Mouse (Mus musculus): ENCODE measurements at regions not wholly inside any gene's neighbourhood (a gene's known extent, or its start where the extent isn't known, plus 50 kb on each side); places are given as distances from the start of the nearest gene placed in this dataset.

GRCm38 (mm10) chr13:69182478-69182877, 183.1 kb upstream of the Adcy2 start:
- DNase-seq (ENCODE audit: low spot score) = no peak
- Histone ChIP-seq H3K27me3 (replicated peaks; ENCODE audit: control insufficient read depth, insufficient read depth, low read length) (no peaks in the 10 kb centered on the region), H3K4me3 (ENCODE audit: low read depth, low read length) (no peak overlapping the region), H3K9me3 (replicated peaks; ENCODE audit: control insufficient read depth, low read length) (no peaks in the 10 kb centered on the region), H3K36me3 (ENCODE audit: control insufficient read depth, insufficient read depth, low read length) (no peaks in the 10 kb centered on the region), H3K4me1 (ENCODE audit: control insufficient read depth, insufficient read depth, low read length) (no peaks in the 10 kb centered on the region), H3K9ac (ENCODE audit: low read length) (no peak overlapping the region), H3K4me2 (ENCODE audit: low read length) (no peak overlapping the region), H3K27ac (ENCODE audit: low read depth, low read length) (no peak overlapping the region)
- WGBS = 92% methylated on average over 3 of the region's 3 CpGs
- ATAC-seq = no peak

- Histone ChIP-seq H3K9me3 (replicated peaks; ENCODE audit: control insufficient read depth, low read length) (no peaks in the 10 kb centered on the region), H3K9ac (ENCODE audit: low read length) (no peak overlapping the region), H3K4me3 (ENCODE audit: low read depth, low read length) (no peak overlapping the region), H3K4me2 (ENCODE audit: low read length) (no peak overlapping the region), H3K36me3 (ENCODE audit: control insufficient read depth, insufficient read depth, low read length) (no peaks in the 10 kb centered on the region), H3K4me1 (ENCODE audit: control insufficient read depth, insufficient read depth, low read length) (no peaks in the 10 kb centered on the region), H3K27ac (ENCODE audit: low read depth, low read length) (no peak overlapping the region), H3K27me3 (replicated peaks; ENCODE audit: control insufficient read depth, insufficient read depth, low read length) (no peaks in the 10 kb centered on the region)
- ATAC-seq (no peak), DNase-seq (ENCODE audit: low spot score) (no peak)
- 84% methylated on average over 3 of the region's 3 CpGs for WGBS
Observed at GRCm38 (mm10) chr13:69190661-69191060, 191.3 kb upstream of the Adcy2 start.

GRCm38 (mm10) chr13:69196464-69196871, 197.1 kb upstream of the Adcy2 start:
- Histone ChIP-seq H3K9me3 (replicated peaks; ENCODE audit: control insufficient read depth, low read length) (no peaks in the 10 kb centered on the region), H3K4me3 (ENCODE audit: low read depth, low read length) (no peak overlapping the region), H3K36me3 (ENCODE audit: control insufficient read depth, insufficient read depth, low read length) (no peaks in the 10 kb centered on the region), H3K4me1 (ENCODE audit: control insufficient read depth, insufficient read depth, low read length) (peaks cover 5% of the 10 kb centered on the region; the same call in 1 of the 2 replicates), H3K9ac (ENCODE audit: low read length) (no peak overlapping the region), H3K27me3 (replicated peaks; ENCODE audit: control insufficient read depth, insufficient read depth, low read length) (no peaks in the 10 kb centered on the region), H3K27ac (ENCODE audit: low read depth, low read length) (no peak overlapping the region), H3K4me2 (ENCODE audit: low read length) (no peak overlapping the region)
- WGBS = under 1% methylated on average over 4 of the region's 4 CpGs
- ATAC-seq (no peak), DNase-seq (ENCODE audit: low spot score) (peak; percentile 13)

GRCm38 (mm10) chr13:69207741-69208568, 208.6 kb upstream of the Adcy2 start:
- H3K4me3 ChIP-seq (ENCODE audit: low read depth, low read length) = no peak overlapping the region
- H3K27me3 ChIP-seq (replicated peaks; ENCODE audit: control insufficient read depth, insufficient read depth, low read length) = no peaks in the 10 kb centered on the region
- no peaks in the 10 kb centered on the region for H3K36me3 ChIP-seq (ENCODE audit: control insufficient read depth, insufficient read depth, low read length)
- no peak for DNase-seq (ENCODE audit: low spot score)
- H3K9ac ChIP-seq (ENCODE audit: low read length) = no peak overlapping the region
- WGBS = 71% methylated on average over 10 of the region's 10 CpGs
- no peak overlapping the region for H3K27ac ChIP-seq (ENCODE audit: low read depth, low read length)
- ATAC-seq = no peak
- H3K4me2 ChIP-seq (ENCODE audit: low read length) = no peak overlapping the region
- H3K9me3 ChIP-seq (replicated peaks; ENCODE audit: control insufficient read depth, low read length) = no peaks in the 10 kb centered on the region
- no peaks in the 10 kb centered on the region for H3K4me1 ChIP-seq (ENCODE audit: control insufficient read depth, insufficient read depth, low read length)

GRCm38 (mm10) chr13:69208569-69208881, 209.2 kb upstream of the Adcy2 start:
- H3K36me3 ChIP-seq (ENCODE audit: control insufficient read depth, insufficient read depth, low read length) = no peaks in the 10 kb centered on the region
- no peak overlapping the region for H3K9ac ChIP-seq (ENCODE audit: low read length)
- no peak overlapping the region for H3K4me3 ChIP-seq (ENCODE audit: low read depth, low read length)
- WGBS = 90% methylated on average over 4 of the region's 4 CpGs
- H3K4me1 ChIP-seq (ENCODE audit: control insufficient read depth, insufficient read depth, low read length) = no peaks in the 10 kb centered on the region
- no peak for DNase-seq (ENCODE audit: low spot score)
- H3K27ac ChIP-seq (ENCODE audit: low read depth, low read length) = no peak overlapping the region
- no peak for ATAC-seq
- no peak overlapping the region for H3K4me2 ChIP-seq (ENCODE audit: low read length)
- H3K9me3 ChIP-seq (replicated peaks; ENCODE audit: control insufficient read depth, low read length) = no peaks in the 10 kb centered on the region
- no peaks in the 10 kb centered on the region for H3K27me3 ChIP-seq (replicated peaks; ENCODE audit: control insufficient read depth, insufficient read depth, low read length)

GRCm38 (mm10) chr13:69216579-69216978, 217.2 kb upstream of the Adcy2 start:
- H3K4me1 ChIP-seq (ENCODE audit: control insufficient read depth, insufficient read depth, low read length) = no peaks in the 10 kb centered on the region
- no peaks in the 10 kb centered on the region for H3K9me3 ChIP-seq (replicated peaks; ENCODE audit: control insufficient read depth, low read length)
- ATAC-seq (no peak), DNase-seq (ENCODE audit: low spot score) (no peak)
- no peak overlapping the region for H3K27ac ChIP-seq (ENCODE audit: low read depth, low read length)
- H3K4me3 ChIP-seq (ENCODE audit: low read depth, low read length) = no peak overlapping the region
- no peaks in the 10 kb centered on the region for H3K27me3 ChIP-seq (replicated peaks; ENCODE audit: control insufficient read depth, insufficient read depth, low read length)
- H3K4me2 ChIP-seq (ENCODE audit: low read length) = no peak overlapping the region
- 74% methylated on average over 3 of the region's 3 CpGs for WGBS
- H3K9ac ChIP-seq (ENCODE audit: low read length) = no peak overlapping the region
- no peaks in the 10 kb centered on the region for H3K36me3 ChIP-seq (ENCODE audit: control insufficient read depth, insufficient read depth, low read length)

GRCm38 (mm10) chr13:69220425-69220824, 221.1 kb upstream of the Adcy2 start:
- no peaks in the 10 kb centered on the region for H3K27me3 ChIP-seq (replicated peaks; ENCODE audit: control insufficient read depth, insufficient read depth, low read length)
- no peak overlapping the region for H3K27ac ChIP-seq (ENCODE audit: low read depth, low read length)
- H3K4me2 ChIP-seq (ENCODE audit: low read length) = no peak overlapping the region
- no peak overlapping the region for H3K9ac ChIP-seq (ENCODE audit: low read length)
- no peaks in the 10 kb centered on the region for H3K36me3 ChIP-seq (ENCODE audit: control insufficient read depth, insufficient read depth, low read length)
- no peaks in the 10 kb centered on the region for H3K9me3 ChIP-seq (replicated peaks; ENCODE audit: control insufficient read depth, low read length)
- ATAC-seq = no peak
- 26% methylated on average over 1 of the region's 1 CpGs for WGBS
- H3K4me3 ChIP-seq (ENCODE audit: low read depth, low read length) = no peak overlapping the region
- H3K4me1 ChIP-seq (ENCODE audit: control insufficient read depth, insufficient read depth, low read length) = no peaks in the 10 kb centered on the region
- no peak for DNase-seq (ENCODE audit: low spot score)

GRCm38 (mm10) chr13:69226538-69226937, 227.2 kb upstream of the Adcy2 start:
- Histone ChIP-seq H3K27me3 (replicated peaks; ENCODE audit: control insufficient read depth, insufficient read depth, low read length) (no peaks in the 10 kb centered on the region), H3K4me1 (ENCODE audit: control insufficient read depth, insufficient read depth, low read length) (no peaks in the 10 kb centered on the region), H3K36me3 (ENCODE audit: control insufficient read depth, insufficient read depth, low read length) (no peaks in the 10 kb centered on the region), H3K4me3 (ENCODE audit: low read depth, low read length) (no peak overlapping the region), H3K4me2 (ENCODE audit: low read length) (no peak overlapping the region), H3K9me3 (replicated peaks; ENCODE audit: control insufficient read depth, low read length) (no peaks in the 10 kb centered on the region), H3K27ac (ENCODE audit: low read depth, low read length) (no peak overlapping the region), H3K9ac (ENCODE audit: low read length) (no peak overlapping the region)
- DNase-seq (ENCODE audit: low spot score) (no peak), ATAC-seq (no peak)
- 72% methylated on average over 5 of the region's 5 CpGs for WGBS

- H3K9ac ChIP-seq (ENCODE audit: low read length) = no peak overlapping the region
- WGBS = 89% methylated on average over 10 of the region's 10 CpGs
- no peak overlapping the region for H3K27ac ChIP-seq (ENCODE audit: low read depth, low read length)
- H3K36me3 ChIP-seq (ENCODE audit: control insufficient read depth, insufficient read depth, low read length) = no peaks in the 10 kb centered on the region
- no peaks in the 10 kb centered on the region for H3K4me1 ChIP-seq (ENCODE audit: control insufficient read depth, insufficient read depth, low read length)
- ATAC-seq = no peak
- H3K4me2 ChIP-seq (ENCODE audit: low read length) = no peak overlapping the region
- no peaks in the 10 kb centered on the region for H3K27me3 ChIP-seq (replicated peaks; ENCODE audit: control insufficient read depth, insufficient read depth, low read length)
- H3K4me3 ChIP-seq (ENCODE audit: low read depth, low read length) = no peak overlapping the region
- H3K9me3 ChIP-seq (replicated peaks; ENCODE audit: control insufficient read depth, low read length) = no peaks in the 10 kb centered on the region
- DNase-seq (ENCODE audit: low spot score) = no peak
Observed at GRCm38 (mm10) chr13:69230361-69230943, 231.1 kb upstream of the Adcy2 start.

All from forebrain, embryonic 14.5 days (tissue).